Mouse (Mus musculus): ENCODE measurements at regions not wholly inside any gene's neighbourhood (a gene's known extent, or its start where the extent isn't known, plus 50 kb on each side); places are given as distances from the start of the nearest gene placed in this dataset.

- no peak for DNase-seq (ENCODE audit: low read depth, low spot score)
Measured at GRCm38 (mm10) chr13:91370021-91370420, 90.1 kb upstream of the Ssbp2 start.

- peak; percentile 37 for DNase-seq (ENCODE audit: low read depth, low spot score)
Measured at GRCm38 (mm10) chr13:91370441-91370840, 89.6 kb upstream of the Ssbp2 start.

GRCm38 (mm10) chr13:91370886-91371595 lies 89.0 kb upstream of the Ssbp2 start:
- DNase-seq (ENCODE audit: low read depth, low spot score) = peak; percentile 96

DNA sequence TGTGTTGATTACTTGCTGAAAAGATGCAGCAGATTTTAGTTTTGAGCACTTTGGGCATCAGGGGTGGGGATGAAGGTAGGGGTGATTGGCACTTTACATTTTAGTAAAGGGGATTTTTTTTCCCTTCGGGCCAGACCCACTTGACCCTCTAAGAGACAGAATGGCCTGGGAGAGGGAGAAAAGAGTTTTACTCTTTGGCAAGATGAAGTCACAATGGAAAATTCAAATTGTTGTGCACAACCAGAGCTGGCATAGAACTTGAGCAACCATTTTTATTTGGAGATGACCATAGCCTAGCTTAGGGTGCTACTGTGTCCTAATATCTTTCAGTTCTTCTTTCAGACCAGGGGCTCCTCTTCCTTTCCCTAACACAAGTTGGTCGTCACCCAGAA lies 88.5 kb upstream of the Ssbp2 start:
- no peak for DNase-seq (ENCODE audit: low read depth, low spot score)

DNA sequence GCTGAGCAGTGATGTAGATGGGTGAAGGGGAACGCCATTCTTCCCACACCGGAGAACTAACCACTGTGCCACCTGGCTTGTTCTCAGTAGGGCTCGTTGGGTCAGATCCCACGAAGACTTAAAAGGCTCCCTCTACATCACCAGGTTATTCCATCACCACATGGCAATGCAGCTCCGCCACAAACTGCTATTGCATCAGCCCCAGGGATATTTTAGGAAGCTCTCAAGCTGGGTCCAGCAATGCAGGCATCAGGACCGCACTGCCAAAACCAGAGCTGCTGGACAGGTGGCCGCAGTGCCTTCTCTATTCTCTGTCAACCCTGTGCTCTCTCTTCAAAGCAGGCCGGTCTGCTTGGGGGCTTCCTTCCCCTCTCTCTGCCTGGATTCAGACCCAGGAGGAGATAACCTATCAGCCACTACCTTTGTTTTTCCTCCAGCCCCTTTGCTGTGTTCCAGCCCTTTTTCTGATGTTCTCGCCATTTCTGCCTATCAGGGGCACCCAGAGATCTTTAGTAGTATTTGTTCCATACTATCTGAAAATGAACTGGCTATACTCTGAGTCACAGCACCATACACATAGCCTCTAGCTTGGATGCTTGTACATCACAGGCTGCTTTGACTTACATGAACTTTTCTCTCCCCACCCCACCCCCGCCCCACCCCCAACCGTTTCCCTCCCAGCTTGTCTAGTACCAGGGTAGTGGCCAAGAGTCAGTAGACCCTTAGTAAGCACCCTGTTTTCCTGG lies 87.8 kb upstream of the Ssbp2 start:
- peak; percentile 86 for DNase-seq (ENCODE audit: low read depth, low spot score)

DNA sequence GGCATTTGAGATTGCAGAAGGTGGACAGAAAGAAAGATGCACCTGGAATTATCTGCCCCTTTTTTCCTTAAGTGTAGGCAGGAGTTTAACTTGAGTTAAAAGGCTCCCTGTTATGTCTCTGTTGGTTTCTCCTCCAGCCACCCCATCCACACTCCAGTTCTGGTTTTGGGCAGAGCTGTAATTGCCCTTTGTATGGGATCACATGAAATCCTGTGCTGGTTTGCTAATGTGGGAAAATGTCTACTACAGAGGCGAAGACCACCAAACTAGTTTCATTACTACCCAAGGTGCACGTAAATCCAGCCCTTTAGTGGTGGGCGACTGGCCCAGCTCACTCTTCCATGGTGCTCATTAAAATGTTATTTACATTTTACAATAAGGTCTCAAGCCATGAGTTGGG lies 85.9 kb upstream of the Ssbp2 start:
- peak; percentile 38 for DNase-seq (ENCODE audit: low read depth, low spot score)

- DNase-seq (ENCODE audit: low read depth, low spot score) = no peak
Measured at GRCm38 (mm10) chr13:91376556-91376955, 83.5 kb upstream of the Ssbp2 start.

- no peak for DNase-seq (ENCODE audit: low read depth, low spot score)
Measured at GRCm38 (mm10) chr13:91377428-91377827, 82.7 kb upstream of the Ssbp2 start.

- no peak for DNase-seq (ENCODE audit: low read depth, low spot score)
Measured at GRCm38 (mm10) chr13:91377972-91378371, 82.1 kb upstream of the Ssbp2 start.

DNA sequence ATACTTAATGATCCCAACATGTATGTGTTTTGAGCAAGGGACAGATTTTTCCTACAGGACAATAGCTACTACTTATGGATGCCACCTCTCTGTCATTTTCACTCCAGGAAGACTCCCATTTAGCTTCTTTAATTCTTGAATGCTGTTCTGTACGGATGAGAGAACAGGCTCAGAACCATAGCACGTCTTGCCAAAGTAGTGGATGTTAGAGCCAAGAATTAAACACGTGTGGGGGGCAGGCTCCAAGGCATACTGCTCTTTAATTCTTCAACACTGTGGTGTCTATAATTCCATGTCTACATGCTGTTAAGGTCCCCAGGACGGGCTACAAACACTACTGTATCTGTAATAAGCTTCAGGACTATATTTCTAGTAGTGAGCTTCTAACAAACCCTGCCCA lies 74.7 kb upstream of the Ssbp2 start:
- DNase-seq (ENCODE audit: low read depth, low spot score) = no peak

- no peak for DNase-seq (ENCODE audit: low read depth, low spot score)
Measured at GRCm38 (mm10) chr13:91387913-91388312, 72.2 kb upstream of the Ssbp2 start.

DNA sequence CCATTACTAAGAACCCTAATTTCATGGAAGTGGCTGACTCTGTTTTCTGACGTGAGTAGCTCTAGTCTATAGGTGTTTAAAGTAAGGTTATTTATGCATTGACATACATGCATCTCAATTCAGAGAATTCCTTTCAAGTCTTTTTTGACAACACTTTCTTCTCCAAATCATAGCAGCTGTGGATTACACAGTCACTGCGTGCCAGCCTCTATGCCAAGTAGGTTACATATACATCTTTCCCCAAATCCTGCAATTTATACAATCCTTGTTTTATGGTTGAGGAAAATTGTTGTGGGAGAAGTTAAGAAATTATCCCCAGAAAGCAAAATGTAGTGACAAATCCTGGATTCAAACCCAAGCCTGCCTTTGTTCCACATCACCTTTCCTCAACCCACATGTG lies 56.5 kb upstream of the Ssbp2 start:
- no peak for DNase-seq (ENCODE audit: low read depth, low spot score)

- no peak for DNase-seq (ENCODE audit: low read depth, low spot score)
Measured at GRCm38 (mm10) chr13:91405027-91405426, 55.1 kb upstream of the Ssbp2 start.

- DNase-seq (ENCODE audit: low read depth, low spot score) = no peak
Measured at GRCm38 (mm10) chr13:91410116-91410515, 50.0 kb upstream of the Ssbp2 start.

Measured in skeletal muscle tissue, adult 2 months (tissue).